Mouse (Mus musculus) spleen, postnatal 4 days (tissue): ENCODE data around the gene Cfdp1.

Experiments used
- DNase-seq, 2 experiments: peaks; one replicate each; pipeline ENCODE4 v3.0.0; 2022; ENCODE audit warnings: low spot score in 2 of 2

The Cfdp1 gene

GRCm38 (mm10) chr8:111740994-111741393 lies 113.1 kb downstream of the Cfdp1 start:
- DNase-seq = peak in 1 of 2 experiments; percentile 52

- DNase-seq = peak in 1 of 2 experiments; percentile 55
Measured at GRCm38 (mm10) chr8:111740301-111740711, 113.8 kb downstream of the Cfdp1 start.

GRCm38 (mm10) chr8:111739604-111740003 lies 114.5 kb downstream of the Cfdp1 start:
- DNase-seq = no peak

- no peak for DNase-seq
Measured at GRCm38 (mm10) chr8:111738867-111739266, 115.2 kb downstream of the Cfdp1 start.

DNA sequence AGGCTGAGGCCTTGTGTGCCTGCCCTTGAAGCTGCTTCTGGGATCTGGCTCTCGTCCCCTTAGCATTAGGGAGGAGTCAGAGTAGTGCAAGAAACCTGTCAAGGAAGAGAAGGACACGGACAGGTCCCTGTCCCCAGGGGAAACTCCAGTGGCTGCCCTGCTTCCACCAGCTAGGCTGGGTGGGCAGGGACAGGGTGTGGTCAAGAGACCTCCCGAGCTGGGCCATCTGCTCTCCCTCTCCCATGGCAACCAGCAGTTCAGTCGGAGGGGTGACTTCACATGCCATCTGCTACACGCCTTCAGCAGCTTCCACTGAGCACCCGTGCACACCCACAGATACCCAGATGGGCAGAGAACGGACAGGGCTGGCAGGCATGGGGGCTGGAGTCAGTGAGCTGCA lies 117.8 kb downstream of the Cfdp1 start:
- peak in 1 of 2 experiments; percentile 54 for DNase-seq

DNA sequence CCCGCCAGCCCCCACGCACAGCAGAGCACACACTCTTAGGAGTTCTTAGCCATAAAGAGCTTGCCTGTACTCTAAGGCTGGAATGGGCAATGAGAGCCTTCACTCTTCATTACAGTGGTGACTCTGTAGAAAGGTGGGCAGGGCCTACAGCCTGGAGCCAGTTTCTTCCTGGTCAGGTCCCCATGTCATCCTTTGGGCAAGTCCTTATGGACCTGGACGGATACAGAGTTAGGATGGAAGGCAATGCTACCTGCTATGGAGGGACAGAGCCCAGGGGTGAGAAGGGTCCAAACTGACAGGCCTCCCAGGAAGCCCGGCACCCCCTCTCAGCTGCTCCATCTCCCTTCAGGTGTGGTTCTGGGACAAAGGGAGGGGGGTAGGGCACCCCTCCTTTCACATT lies 118.3 kb downstream of the Cfdp1 start:
- DNase-seq = no peak

DNA sequence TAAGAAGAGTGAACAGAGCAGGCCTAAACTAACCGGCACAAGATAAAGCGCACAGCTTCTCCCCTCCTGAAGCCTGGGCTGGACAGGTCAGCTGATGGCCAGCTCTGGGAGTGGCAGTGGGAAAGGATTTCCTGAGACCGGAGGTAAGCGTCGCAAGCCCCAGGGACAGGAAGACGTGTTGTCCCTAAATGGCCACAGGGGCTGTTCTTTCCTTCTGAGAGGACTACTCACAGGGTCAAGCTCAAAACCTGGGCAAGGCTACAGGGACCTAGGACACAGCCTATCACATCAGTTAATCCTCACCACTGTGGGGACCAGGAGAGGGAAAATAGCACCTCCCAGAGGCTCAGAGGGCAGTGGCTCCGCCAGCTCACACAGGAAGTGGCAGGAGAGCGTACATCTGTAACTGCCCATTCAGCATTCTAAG lies 118.7 kb downstream of the Cfdp1 start:
- DNase-seq = peak in 1 of 2 experiments; percentile 54

GRCm38 (mm10) chr8:111734244-111734960 lies 119.7 kb downstream of the Cfdp1 start:
- no peak for DNase-seq

DNA sequence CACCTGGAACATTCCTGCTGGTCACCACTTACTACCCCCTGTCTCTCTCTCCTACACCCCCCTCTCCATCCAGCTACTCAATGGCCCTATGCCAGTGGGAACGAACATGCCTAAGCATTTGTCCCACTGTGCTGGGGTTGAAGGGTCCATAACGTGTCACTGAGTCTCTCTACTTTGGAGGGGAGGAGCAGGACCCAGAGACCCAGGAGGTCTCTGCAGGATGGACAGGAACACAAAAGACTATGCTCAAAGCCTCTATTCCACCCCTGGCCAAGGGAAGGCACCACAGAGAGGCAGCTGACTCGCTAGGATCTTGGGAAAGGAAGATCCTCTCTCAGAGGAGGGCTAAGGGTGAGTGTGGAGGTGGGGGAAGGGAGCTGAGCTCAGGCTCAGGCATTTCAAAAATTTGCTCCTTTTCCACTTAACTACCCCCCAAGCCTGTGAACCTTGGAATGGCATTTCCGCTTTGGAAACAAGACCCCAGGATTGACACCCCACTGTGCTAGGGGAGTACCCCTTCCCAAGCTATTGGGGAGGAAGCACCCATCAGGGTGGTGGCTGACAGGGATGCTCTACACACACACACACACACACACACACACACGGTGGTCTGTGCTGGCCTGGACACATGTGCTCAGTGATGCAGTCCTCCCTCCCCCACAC lies 120.4 kb downstream of the Cfdp1 start:
- DNase-seq = no peak

DNA sequence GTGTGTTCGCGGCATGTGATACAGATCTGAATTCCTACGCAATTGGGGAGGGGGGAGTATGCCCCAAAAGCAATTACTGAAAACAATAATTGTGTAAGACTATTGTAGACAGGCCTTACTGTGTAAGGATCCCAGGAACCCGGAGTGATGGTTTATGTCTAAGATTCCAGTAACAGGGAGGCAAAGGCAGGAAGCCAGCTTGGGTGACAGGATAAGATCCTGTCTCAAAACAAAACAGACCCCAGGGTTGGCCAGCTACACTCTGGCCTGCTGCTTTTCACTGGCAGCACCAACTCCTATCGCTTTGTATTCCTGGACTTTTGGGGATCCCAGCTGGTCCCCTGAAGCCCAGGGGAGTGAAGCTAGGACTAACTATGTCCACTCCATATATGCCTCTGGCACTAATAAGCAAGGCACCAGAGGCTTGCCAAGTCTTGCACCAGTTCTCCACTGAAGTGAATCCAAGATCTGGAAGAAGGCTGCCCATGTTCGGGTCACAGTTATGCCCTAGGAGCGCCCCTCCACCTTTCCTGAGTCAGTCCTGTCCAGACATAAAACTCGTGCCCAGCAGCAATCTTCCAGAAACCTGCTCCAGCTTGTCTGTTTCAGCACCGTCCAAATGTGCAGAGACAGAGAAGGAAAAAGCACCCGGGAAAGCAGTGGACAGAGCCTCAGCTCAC lies 121.5 kb downstream of the Cfdp1 start:
- DNase-seq = no peak

DNA sequence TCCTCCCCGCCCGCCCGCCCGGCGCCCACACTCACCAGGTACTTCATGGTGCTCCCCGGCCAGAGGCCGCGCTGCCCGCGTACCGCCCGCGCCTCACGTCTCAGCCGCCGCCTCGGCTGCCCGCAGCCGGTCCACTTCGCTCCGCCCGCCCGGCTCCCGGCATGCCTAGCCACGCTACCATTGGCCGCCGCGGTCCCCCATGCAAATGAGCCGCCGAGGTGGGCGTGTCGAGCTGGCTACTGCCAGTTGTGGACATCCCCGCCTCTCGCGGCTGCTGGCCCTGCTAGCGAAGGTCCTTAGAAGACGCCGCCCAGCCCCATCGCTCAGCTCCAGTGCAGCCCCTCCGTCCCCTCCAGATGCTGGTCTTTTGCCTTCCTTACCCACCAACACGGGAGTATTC lies 122.1 kb downstream of the Cfdp1 start:
- peak; percentile 89 to 94 for DNase-seq

DNA sequence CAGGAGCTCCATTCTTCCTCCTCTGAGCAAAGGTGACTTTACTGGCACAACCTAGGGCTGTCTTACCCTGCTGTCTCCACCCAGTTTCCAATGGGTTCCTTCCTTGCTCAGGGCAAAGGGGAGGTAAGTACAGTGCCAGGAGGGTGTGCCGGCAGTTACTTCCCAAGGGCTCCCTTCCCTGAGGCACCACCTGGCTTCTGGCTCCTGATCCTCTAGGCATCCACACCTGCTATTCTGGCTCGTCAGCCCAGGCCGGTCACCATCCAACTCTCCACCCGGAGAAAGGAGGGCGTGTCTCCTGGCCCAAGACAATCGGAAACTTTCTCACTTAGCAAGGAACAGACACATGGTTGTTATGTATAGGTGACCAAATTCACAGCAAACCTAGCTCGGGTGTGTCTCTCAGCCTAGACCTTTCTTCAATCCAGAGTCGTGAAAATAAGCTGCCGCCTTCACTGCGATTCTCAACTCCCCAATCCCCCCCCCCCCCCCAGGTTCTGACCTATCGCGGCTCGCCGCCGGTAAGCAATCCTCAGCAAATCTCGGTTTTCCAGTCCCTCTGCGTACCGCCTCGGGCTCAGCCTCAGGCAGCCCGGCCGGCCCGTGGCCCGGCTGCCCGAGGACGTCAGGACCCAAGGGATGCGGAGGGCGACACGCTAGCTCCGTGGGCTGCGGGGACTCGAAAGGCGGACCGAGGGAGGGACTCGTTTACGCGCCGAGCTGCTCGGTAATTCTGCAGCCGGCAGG lies 122.7 kb downstream of the Cfdp1 start:
- DNase-seq = no peak

DNA sequence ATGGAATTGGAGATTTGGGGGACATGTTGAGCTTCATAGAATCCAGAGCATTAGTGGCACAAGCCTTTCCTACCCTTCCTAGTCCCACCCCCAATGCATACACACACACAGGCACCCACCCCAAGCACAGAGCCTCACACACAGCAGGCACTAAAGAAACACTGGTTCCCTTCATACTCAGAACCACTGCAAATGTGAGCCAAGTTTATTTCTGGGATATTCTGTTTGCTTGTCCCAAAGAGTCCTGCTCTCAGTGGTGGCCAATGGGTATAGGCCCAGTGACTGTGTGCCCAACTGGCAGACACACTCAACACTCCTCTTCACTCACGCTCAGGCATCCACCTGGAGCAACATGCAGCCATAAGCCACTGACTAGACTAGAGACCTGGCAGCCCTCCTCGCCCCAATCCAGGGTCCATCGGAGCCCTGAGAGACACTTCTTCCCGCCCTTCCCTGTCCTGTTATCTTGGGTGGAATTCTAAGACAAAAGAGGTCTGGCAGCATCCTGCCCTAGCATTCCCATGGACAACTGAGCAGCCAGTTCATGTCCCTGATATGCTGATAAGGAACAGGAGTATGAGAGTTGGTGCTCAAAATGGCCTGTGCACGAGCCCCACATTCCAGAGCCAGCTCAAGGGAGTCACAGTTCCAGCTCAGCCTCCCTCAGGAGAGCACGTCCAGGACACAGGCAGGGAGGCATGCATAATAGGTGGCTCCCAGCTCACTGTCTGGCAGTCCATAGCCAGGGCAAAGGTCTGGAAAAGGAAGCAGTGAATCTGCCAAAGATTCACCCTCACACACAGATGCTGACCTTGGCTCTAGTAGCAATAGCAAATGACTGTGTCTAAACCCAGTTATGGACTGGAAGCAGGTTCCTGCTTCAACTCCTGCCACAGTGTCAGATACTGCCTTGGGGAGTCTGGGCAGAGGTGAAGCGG lies 124.6 kb downstream of the Cfdp1 start:
- no peak for DNase-seq

DNA sequence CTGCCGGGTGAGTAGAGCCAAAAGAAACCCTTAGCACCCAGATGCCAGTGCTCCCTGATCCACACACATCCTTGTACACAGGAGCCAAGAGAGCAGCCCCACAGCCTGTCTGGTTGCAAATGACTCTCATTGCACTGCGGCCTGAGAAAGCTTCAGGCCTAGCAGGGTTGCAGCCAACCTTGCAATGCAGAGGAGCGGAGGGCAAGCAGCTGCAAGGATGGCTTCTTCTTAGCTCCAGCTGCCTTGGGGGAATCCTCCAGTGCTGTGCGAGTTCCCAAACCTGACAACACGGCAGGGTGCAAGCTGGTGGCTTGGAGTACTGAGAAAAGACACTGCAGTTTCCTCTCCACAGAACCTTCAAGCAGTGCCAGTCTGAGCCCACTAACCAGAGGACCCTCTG lies 125.6 kb downstream of the Cfdp1 start:
- no peak for DNase-seq

- DNase-seq = no peak
Measured at GRCm38 (mm10) chr8:111727553-111727952, 126.5 kb downstream of the Cfdp1 start.

- DNase-seq = no peak
Measured at GRCm38 (mm10) chr8:111726102-111726900, 127.8 kb downstream of the Cfdp1 start.

- no peak for DNase-seq
Measured at GRCm38 (mm10) chr8:111725341-111725740, 128.8 kb downstream of the Cfdp1 start.

DNA sequence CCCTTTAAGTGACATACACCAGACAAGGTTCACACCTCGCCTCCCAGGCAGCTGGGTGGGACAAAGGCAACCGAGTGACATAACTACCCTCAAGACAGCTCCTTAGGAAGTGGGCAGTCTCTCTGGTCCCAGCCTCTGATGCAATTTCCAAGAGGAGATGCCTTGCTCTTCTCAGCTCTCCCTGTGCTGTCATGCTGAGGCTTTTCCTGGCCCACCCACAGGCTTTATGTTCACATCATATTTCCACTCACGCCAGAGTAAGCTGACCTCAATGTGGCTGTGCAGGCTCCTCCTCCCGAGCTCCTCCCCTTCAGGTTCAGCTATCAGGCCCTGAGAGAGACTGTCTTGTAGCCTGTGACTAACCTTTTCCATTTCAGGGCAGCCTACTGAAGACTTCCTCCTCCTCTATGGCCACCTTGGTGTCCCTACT lies 134.0 kb downstream of the Cfdp1 start:
- DNase-seq = no peak

- peak in 1 of 2 experiments; percentile 59 for DNase-seq
Measured at GRCm38 (mm10) chr8:111718937-111719336, 135.2 kb downstream of the Cfdp1 start.
